In the genomic region with DNA sequence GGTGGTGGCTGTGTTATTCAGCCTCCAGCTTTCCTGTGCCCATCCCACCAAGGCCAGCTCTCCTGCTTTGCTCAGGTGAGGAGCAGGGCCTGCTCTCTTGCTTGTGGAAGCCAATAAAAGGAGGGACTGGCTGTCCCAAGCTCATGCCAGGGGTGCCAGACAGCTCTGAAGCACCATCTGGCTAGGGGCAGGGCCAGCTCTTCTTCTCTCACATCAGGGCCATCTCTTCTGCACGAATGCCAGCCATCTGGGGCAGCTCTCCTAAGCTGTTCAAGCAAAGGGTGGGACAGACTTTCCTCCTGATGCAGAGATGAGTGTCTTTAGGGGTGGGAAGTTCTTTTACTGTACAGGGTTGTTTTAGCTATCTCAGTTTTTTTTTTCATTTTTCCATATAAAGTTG, we compare ENCODE assay signal across 27 mouse cellular contexts. TPM values are rescaled to one million over a fixed set of nuclear protein-coding genes. Genes with fewer than 3 reads are reported as not detected.
A peak's percentile ranks its signal among the peaks of the same experiment; 100 is the strongest.
DNase-seq lines count a peak whose midpoint lies in the region; TF ChIP-seq lines count a peak whose summit lies in the region.
"Had no signal": no experiment of that assay in that cellular context is flagged by ENCODE, and none has a peak within 500 bp of the region (broad histone marks: within the 10 kb centered on the region; RNA-seq: fewer than 3 reads in every experiment).

No protein-coding gene starts in this region.

- no peak for TF ChIP-seq CTCF in brain, embryonic 14.5 days (IDR thresholded peaks at IDR 0.05; ENCODE audit: borderline replicate concordance, extremely low read depth, insufficient read depth, insufficient read length)

- TF ChIP-seq POLR2A in brain, embryonic 14.5 days (IDR thresholded peaks at IDR 0.05; ENCODE audit: borderline replicate concordance, extremely low read depth, insufficient read depth, insufficient read length, poor library complexity, severe bottlenecking) = no peak

- intact Hi-C loops in left cerebral cortex, postnatal 4 days (cut with DNase I) = no loop called here

- peak; percentile 50 to 52 for DNase-seq in cerebellum, postnatal 14 days
- no peak for DNase-seq in cerebellum, adult 11 months
- peak; percentile 78 for DNase-seq in left cerebral cortex, postnatal 4 days
- DNase-seq in left cerebral cortex, adult 11 months (ENCODE audit: low spot score) = no peak
- DNase-seq in brain, embryonic 14.5 days (ENCODE audit: low read depth) = peak; percentile 6
- no peak for DNase-seq in adrenal gland, adult (ENCODE audit: inconsistent age in 2 of 2, low spot score in 1 of 2)
- DNase-seq: adrenal gland, adult 8-10 months; adrenal gland, postnatal 14 days; adrenal gland, postnatal 36 days; cerebellum, adult 11-12 months; cerebellum, adult 2 months; cerebellum, adult 9-11 months; cerebellum, postnatal 36 days; embryo, embryonic 11 days had no signal

RNA-seq across cellular contexts. Expression of gene Krtap5-2, which starts 5.2 kb away (rescaled TPM):
- total RNA-seq in left cerebral cortex, postnatal 4 days (2021) = not detected
- not detected in 2 replicates for polyA plus RNA-seq in brain, embryonic 14.5 days (2012; rRNA removed)
- total RNA-seq: adrenal gland, adult 18-20 months; adrenal gland, adult 8-10 months; adrenal gland, postnatal 14 days; adrenal gland, postnatal 36 days; common myeloid progenitor, adult 5-6 weeks; ES-E14; MEL had no signal
- polyA plus RNA-seq: C2C12; cerebellum, adult 2 months; embryonic facial prominence, embryonic 11.5 days; embryonic facial prominence, embryonic 13.5 days; erythroblast, embryonic 14.5 days; forebrain, embryonic 10.5 days; forebrain, embryonic 12.5 days; forebrain, embryonic 14.5 days; forebrain, embryonic 16.5 days; frontal cortex, adult 2 months had no signal

RNA-seq across cellular contexts. Expression of gene Gm10153, which starts 9.2 kb away (rescaled TPM):
- not detected for total RNA-seq in left cerebral cortex, postnatal 4 days (2021)
- polyA plus RNA-seq in brain, embryonic 14.5 days (2012; rRNA removed) = not detected in 2 replicates
- total RNA-seq: adrenal gland, adult 18-20 months; adrenal gland, adult 8-10 months; adrenal gland, postnatal 14 days; adrenal gland, postnatal 36 days; common myeloid progenitor, adult 5-6 weeks; ES-E14; MEL had no signal
- polyA plus RNA-seq: C2C12; cerebellum, adult 2 months; embryonic facial prominence, embryonic 11.5 days; embryonic facial prominence, embryonic 13.5 days; erythroblast, embryonic 14.5 days; forebrain, embryonic 10.5 days; forebrain, embryonic 12.5 days; forebrain, embryonic 14.5 days; forebrain, embryonic 16.5 days; frontal cortex, adult 2 months had no signal

RNA-seq across cellular contexts. Expression of gene Gm4553, which starts 15.5 kb away (rescaled TPM):
- total RNA-seq in left cerebral cortex, postnatal 4 days (2021) = not detected
- polyA plus RNA-seq in brain, embryonic 14.5 days (2012; rRNA removed) = not detected in 2 replicates
- total RNA-seq: adrenal gland, adult 18-20 months; adrenal gland, adult 8-10 months; adrenal gland, postnatal 14 days; adrenal gland, postnatal 36 days; common myeloid progenitor, adult 5-6 weeks; ES-E14; MEL had no signal
- polyA plus RNA-seq: C2C12; cerebellum, adult 2 months; embryonic facial prominence, embryonic 11.5 days; embryonic facial prominence, embryonic 13.5 days; erythroblast, embryonic 14.5 days; forebrain, embryonic 10.5 days; forebrain, embryonic 12.5 days; forebrain, embryonic 14.5 days; forebrain, embryonic 16.5 days; frontal cortex, adult 2 months had no signal

RNA-seq across cellular contexts. Expression of gene Krtap5-3, which starts 20.1 kb away (rescaled TPM):
- total RNA-seq in left cerebral cortex, postnatal 4 days (2021) = not detected
- polyA plus RNA-seq in brain, embryonic 14.5 days (2012; rRNA removed) = not detected in 2 replicates
- total RNA-seq: adrenal gland, adult 18-20 months; adrenal gland, adult 8-10 months; adrenal gland, postnatal 14 days; adrenal gland, postnatal 36 days; common myeloid progenitor, adult 5-6 weeks; ES-E14; MEL had no signal
- polyA plus RNA-seq: C2C12; cerebellum, adult 2 months; embryonic facial prominence, embryonic 11.5 days; embryonic facial prominence, embryonic 13.5 days; erythroblast, embryonic 14.5 days; forebrain, embryonic 10.5 days; forebrain, embryonic 12.5 days; forebrain, embryonic 14.5 days; forebrain, embryonic 16.5 days had no signal

RNA-seq across cellular contexts. Expression of gene Gm29735, which starts 24.1 kb away (rescaled TPM):
- total RNA-seq in left cerebral cortex, postnatal 4 days (2021) = not detected
- polyA plus RNA-seq in brain, embryonic 14.5 days (2012; rRNA removed) = not detected in 2 replicates
- total RNA-seq: adrenal gland, adult 18-20 months; adrenal gland, adult 8-10 months; adrenal gland, postnatal 14 days; adrenal gland, postnatal 36 days; common myeloid progenitor, adult 5-6 weeks; ES-E14; MEL had no signal
- polyA plus RNA-seq: C2C12; cerebellum, adult 2 months; embryonic facial prominence, embryonic 11.5 days; embryonic facial prominence, embryonic 13.5 days; erythroblast, embryonic 14.5 days; forebrain, embryonic 10.5 days; forebrain, embryonic 12.5 days; forebrain, embryonic 14.5 days; forebrain, embryonic 16.5 days; frontal cortex, adult 2 months had no signal

Comparison
In these comparisons a context has a peak if more than half of its experiments do, and no peak if none do; other contexts are left out.
1. DNase-seq: peak in cerebellum, postnatal 14 days (2 of 2), left cerebral cortex, postnatal 4 days (single experiment) and brain, embryonic 14.5 days (single experiment); none in cerebellum, adult 11 months (single experiment), left cerebral cortex, adult 11 months (single experiment) and adrenal gland, adult (0 of 2).